Mouse (Mus musculus) thymus, postnatal 25 days (tissue): ENCODE measurements at regions not wholly inside any gene's neighbourhood (a gene's known extent, or its start where the extent isn't known, plus 50 kb on each side); places are given as distances from the start of the nearest gene placed in this dataset.

Experiments used
- DNase-seq: peaks from one replicate; pipeline ENCODE4 v3.0.0; 2022

- no peak for DNase-seq
Observed at GRCm38 (mm10) chr4:135036764-135037163, 83.7 kb upstream of the Runx3 start.

GRCm38 (mm10) chr4:135039234-135039633 is 81.2 kb upstream of the Runx3 start:
- DNase-seq = no peak

GRCm38 (mm10) chr4:135041921-135042320 is 78.5 kb upstream of the Runx3 start:
- DNase-seq = no peak

- DNase-seq = no peak
Observed at GRCm38 (mm10) chr4:135042501-135042900, 78.0 kb upstream of the Runx3 start.

- DNase-seq = no peak
Observed at GRCm38 (mm10) chr4:135045054-135045453, 75.4 kb upstream of the Runx3 start.

- no peak for DNase-seq
Observed at GRCm38 (mm10) chr4:135046619-135047018, 73.8 kb upstream of the Runx3 start.

GRCm38 (mm10) chr4:135047251-135047650 is 73.2 kb upstream of the Runx3 start:
- DNase-seq = no peak

- no peak for DNase-seq
Observed at GRCm38 (mm10) chr4:135047771-135048170, 72.7 kb upstream of the Runx3 start.

GRCm38 (mm10) chr4:135049924-135050323 is 70.5 kb upstream of the Runx3 start:
- DNase-seq = no peak

GRCm38 (mm10) chr4:135051466-135051865 is 69.0 kb upstream of the Runx3 start:
- DNase-seq = no peak

- DNase-seq = no peak
Observed at GRCm38 (mm10) chr4:135053585-135053984, 66.9 kb upstream of the Runx3 start.

GRCm38 (mm10) chr4:135054353-135054752 is 66.1 kb upstream of the Runx3 start:
- DNase-seq = no peak

- DNase-seq = no peak
Observed at GRCm38 (mm10) chr4:135056371-135056770, 64.1 kb upstream of the Runx3 start.

GRCm38 (mm10) chr4:135057286-135057685 is 63.2 kb upstream of the Runx3 start:
- no peak for DNase-seq

GRCm38 (mm10) chr4:135058895-135059294 is 61.6 kb upstream of the Runx3 start:
- DNase-seq = no peak

- no peak for DNase-seq
Observed at GRCm38 (mm10) chr4:135061030-135061743, 59.3 kb upstream of the Runx3 start.

- DNase-seq = peak; percentile 92
Observed at GRCm38 (mm10) chr4:135066766-135067479, 53.5 kb upstream of the Runx3 start.

- DNase-seq = no peak
Observed at GRCm38 (mm10) chr4:135067805-135068204, 52.6 kb upstream of the Runx3 start.

- DNase-seq = peak; percentile 33
Observed at GRCm38 (mm10) chr4:135069818-135070217, 50.6 kb upstream of the Runx3 start.
